Mouse (Mus musculus) brain, embryonic 14.5 days (tissue): ENCODE measurements at regions not wholly inside any gene's neighbourhood (a gene's known extent, or its start where the extent isn't known, plus 50 kb on each side); places are given as distances from the start of the nearest gene placed in this dataset.

Experiments used
- DNase-seq: peaks from one replicate; pipeline ENCODE4 v3.0.0-alpha.2; 2011; ENCODE audit warnings: low read depth
- CTCF ChIP-seq: fragments of 200-500 bp; IDR thresholded peaks from 2 replicates; pipeline ENCODE4 v1.5.1; 2012; ENCODE audit warnings: inconsistent platforms, mild to moderate bottlenecking, moderate library complexity, borderline replicate concordance; ENCODE audit not compliant: insufficient read depth, insufficient read length; ENCODE audit errors: extremely low read depth
- POLR2A ChIP-seq: fragments of 200-500 bp; IDR thresholded peaks from 2 replicates; pipeline ENCODE4 v1.6.1; 2012; ENCODE audit warnings: mild to moderate bottlenecking, inconsistent platforms, borderline replicate concordance; ENCODE audit not compliant: poor library complexity, insufficient read depth, insufficient read length, severe bottlenecking; ENCODE audit errors: extremely low read depth

DNA sequence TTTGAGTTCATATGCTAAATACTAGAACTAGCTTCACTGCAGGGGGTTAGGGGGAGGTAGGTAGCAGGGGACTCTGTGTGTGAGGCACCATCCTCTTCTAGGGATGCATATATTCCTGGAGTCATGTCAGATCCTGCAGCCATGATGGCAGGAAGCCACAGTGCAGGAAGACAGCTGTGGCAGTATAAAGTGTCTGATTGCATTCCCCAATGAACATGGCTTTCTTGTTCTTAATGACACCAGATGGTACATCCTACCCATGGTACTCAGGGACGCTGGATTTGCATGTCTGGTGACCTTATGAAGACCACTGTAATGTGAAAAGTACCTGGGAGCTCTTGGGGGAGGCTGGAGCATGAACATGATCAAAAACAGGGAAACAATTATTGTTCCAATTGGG, 1380.5 kb upstream of the Map3k7 start:
- DNase-seq, result peak; percentile 58

DNA sequence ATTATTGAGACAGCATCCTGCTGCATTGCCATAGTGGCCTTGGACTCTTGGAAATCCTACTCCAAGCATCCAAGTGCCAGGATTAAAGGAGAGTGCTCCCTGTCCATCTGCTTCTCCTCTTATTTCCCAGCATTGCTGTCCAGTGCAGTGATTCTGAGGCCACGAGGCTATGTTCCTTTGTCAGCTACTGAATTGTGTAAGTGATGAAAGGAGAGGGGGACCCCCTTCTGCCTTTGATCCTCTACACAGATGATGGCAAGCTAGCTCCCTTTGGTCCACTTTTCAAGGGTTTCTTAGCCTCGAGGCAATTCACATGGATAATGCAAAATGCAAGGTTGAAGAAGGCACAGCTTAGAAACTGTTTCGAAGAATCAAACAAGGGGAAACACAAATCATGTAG, 1355.0 kb upstream of the Map3k7 start:
- peak; percentile 72 for DNase-seq

More for the DNA sequence above, 1380.5 kb upstream of the Map3k7 start:
- TF ChIP-seq CTCF (no peak), POLR2A (no peak)

DNA sequence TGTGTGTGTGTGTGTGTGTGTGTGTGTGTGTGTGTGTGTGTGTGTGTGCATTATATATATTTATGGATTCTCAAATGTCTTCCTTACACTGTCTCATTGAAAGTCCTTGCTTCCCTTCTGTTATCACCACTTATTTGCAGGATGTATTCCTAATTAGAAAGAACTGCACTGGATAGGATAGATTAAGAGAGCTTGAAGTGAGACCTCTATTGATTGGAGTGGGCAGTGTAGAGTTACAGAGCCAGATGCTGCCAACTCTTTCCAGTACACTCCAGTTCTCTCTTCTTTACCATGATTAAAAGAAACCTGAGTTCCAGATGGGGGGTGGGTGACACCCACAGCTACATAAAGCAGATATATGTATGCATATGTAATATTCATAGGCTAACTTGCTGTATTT, 1354.1 kb upstream of the Map3k7 start:
- peak; percentile 10 for DNase-seq
- TF ChIP-seq CTCF (no peak), POLR2A (no peak)

More for the DNA sequence above, 1355.0 kb upstream of the Map3k7 start:
- TF ChIP-seq POLR2A (no peak), CTCF (no peak)

DNA sequence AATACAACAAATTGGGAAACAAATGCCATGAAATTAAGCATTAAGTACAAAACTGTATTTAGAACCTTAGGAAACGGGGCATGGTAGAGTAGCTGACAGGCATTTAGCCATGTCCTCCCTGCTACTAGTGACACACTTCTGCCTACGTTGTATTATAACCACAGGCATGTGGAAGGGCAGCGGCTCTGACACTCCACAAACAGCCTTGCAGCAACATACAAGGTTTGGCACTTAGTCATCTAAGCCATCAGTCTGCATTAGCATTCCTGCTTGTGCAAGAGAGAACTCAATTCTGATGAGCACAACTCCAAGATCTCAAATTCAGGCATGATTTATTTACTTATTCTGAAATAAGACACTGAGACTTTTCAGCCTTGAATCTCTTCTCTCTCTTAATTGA, 1353.4 kb upstream of the Map3k7 start:
- DNase-seq, result peak; percentile 4
- no peak for TF ChIP-seq POLR2A
